Mouse (Mus musculus) NIH3T3 (cell line): ENCODE results near the gene Cd300a.
A peak's percentile ranks its signal among the peaks of the same experiment; 100 is the strongest.

ENCODE experiments used
- DNase-seq: peaks from one replicate; pipeline ENCODE4 v3.0.0-alpha.2; 2012; ENCODE audit warnings: low read depth

The Cd300a gene

DNA sequence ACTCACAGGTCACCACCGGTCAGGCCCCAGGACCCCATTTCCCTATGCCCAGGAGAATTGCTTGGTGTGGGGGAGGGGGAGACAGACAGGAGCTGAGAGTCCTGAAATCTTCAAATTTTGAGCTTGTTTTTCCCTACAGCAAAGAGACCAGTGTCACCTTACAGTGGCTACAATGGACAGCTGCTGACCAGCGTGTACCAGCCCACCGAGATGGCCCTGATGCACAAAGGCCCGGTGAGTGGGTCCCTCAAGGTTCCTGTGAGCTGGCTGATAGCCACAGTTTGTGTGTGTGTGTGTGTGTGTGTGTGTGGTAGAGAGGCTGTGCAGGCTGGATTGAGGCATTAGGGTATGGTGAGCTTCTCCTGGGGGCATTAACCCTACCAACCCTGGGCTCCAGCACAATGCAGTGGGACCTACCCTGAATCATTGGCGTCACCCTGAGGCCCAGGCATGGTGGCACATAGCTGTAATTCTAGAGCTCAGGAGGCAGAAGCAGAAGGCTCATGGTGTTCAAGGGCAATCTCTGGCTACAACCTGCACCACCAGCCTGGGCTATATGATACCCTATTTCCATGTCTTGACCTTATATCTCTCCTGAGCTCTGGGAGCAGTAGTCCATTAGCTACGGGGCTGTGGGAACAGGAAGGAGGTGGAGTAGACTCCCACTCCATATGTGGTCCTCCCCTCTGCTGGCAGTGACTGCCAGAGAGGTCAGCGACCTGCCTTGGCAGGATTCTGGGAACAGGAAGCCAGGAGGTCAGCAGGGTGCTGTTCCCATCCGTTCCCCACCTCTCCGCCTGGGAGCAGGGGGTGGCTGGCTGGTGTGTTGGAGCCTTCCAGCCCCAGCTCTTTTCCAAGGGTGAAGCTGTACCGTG lies 23.1 kb upstream of the Cd300a start:
- peak; percentile 12 for DNase-seq

GRCm38 (mm10) chr11:114867361-114868235 lies 22.2 kb upstream of the Cd300a start:
- DNase-seq, result no peak

DNA sequence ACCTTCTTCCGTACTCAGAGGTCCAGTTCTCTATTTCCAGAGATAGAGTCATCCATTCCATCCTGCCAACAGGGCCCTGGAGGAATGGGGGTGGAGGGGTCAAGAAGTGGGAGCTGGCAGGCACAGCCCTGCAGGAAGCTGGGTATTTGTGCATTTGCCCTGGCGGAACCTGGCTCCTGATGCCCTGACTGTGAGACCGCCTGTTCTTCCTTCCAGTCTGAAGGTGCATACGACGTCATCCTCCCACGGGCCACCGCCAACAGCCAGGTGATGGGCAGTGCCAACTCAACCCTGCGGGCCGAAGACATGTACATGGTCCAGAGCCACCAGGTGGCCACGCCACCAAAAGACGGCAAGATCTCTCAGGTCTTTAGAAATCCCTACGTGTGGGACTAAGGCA lies 21.6 kb upstream of the Cd300a start:
- DNase-seq, result no peak

- DNase-seq, result no peak
Observed at GRCm38 (mm10) chr11:114869787-114870186, 20.1 kb upstream of the Cd300a start.

DNA sequence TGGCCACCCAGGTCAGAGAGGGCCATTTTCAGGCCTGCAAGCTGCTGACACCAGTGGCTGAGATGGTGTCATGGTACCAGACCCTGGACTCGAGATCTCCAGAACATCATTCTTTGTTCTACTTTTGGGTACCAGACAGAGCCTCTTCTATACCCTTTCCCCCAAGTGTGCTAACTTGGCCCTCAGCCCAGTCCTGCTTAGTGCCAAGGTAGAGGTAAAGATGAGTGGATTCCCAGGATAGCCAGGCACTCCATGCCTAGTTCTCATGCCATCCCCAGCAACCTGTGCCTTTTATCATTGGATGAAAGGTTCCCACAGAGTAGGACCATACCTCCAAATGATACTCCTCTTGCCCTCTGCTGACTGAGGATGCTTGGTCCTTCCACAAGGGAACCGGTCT lies 18.3 kb upstream of the Cd300a start:
- no peak for DNase-seq

DNA sequence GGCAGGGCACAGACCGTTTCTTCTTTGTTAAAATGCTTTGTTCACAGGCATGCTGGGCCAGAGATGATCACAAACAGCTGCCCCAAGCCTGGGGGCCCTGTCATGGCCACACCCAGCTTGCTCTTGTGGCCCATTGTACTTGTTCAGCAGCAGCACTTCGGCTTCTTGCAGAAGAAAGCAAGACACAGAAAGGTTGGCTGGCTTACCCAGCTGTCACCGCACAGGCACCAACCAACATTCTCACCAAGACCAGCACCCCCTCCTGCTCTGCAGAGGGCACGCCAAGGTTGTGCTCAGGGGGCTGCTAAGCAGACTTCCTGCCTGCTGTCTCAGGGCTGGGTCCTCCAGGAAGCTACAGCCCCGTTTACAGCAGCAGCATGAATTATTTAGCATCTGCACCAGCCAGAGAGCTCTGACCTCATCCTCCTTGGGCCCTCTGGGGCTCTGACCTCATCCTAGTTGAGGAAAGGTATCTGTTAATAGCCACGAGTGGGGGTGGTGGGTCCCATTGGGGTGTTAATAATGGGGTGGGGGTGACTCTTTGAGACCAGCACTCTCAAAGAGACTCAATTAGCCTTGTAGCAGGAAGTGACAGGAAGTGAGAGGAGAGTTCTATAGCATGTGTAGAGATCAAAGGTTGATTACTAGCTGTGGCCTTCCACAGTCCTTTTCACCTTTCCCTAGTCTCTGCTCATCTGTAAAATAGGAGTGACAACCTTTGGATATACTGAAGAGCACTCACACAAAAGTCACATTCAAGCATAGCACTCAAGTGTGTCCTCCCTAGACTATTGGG lies 16.6 kb upstream of the Cd300a start:
- no peak for DNase-seq

DNA sequence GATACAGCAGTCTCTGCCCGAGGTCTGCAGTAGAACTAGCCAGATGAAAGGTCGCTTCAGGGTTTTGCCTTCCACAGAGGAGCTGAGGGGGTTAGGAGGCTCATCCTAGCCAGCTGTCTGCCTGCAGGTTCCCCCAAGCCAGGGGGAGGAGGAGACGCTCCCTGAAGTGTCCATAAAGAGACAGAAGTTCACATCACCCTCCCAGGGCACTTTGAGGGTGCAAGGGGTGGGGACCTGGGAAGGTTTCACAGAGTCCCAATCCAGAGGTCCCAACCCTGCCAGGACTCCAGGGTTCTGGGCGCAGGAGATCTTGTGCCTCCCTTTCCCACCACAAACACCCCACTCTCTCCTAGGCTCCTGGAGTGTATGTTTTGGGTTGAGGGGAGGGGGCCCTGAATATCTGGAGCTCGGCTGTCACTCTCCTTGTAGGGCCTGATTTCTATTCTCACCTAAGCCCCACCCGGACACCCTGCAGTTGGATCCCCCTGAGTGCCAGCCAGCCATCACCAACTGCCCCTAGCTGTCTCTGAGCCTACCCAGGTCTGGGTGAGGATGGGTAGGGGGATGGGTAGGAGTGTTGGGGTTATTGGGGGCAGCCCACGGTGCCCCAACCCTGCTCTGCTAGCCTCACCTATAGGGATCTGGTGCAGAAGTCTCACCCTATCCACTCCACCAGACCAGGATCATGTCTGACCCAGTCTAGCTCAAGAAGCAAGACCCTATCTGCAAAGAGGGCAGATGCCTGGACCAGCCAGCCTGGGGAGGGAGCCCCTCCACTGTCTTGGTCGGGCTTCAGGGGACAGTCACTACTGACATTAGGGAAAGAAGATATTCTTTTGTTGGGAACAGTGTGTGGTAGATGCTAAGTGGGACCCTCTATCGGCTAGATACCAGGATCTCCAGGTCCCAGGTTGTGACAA lies 15.4 kb upstream of the Cd300a start:
- no peak for DNase-seq

GRCm38 (mm10) chr11:114875301-114875801 lies 14.5 kb upstream of the Cd300a start:
- no peak for DNase-seq

DNA sequence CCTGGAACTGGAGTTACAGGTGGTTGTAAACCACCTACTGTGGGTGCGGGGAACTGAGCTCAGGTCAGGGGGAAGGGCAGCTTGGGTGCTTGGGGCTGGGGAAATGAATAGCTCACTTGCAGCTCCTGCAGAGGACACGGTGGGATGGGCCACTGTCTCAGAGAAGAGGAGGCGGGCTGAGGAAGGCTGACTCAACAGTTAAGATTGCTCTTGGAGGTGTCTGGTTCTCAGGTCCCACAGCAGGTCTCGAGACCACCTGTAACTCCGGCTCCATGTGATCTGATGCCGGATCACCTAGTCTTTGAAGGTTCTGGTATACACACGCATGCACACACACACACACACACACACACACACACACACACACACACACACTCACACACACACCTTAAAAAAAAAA lies 13.7 kb upstream of the Cd300a start:
- no peak for DNase-seq

DNA sequence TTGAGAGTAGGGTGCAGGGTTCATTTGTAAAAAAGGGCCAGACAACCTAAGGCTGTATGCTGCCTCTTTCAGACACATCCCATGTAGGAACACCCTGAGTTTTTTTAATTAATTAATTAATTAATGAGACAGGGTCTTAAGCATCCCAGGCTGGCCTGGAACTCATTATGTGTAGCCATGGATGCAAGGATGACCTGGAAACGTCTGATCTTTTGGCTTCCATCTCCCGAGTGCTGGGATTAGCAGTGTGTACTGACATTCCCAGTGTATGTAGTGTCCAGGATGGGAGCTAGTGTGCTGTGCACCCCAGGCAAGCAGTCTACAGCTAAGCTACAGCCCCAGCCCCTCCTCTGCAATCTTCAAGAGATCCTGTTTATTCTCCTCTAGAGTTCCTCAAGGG lies 13.2 kb upstream of the Cd300a start:
- DNase-seq, result no peak

DNA sequence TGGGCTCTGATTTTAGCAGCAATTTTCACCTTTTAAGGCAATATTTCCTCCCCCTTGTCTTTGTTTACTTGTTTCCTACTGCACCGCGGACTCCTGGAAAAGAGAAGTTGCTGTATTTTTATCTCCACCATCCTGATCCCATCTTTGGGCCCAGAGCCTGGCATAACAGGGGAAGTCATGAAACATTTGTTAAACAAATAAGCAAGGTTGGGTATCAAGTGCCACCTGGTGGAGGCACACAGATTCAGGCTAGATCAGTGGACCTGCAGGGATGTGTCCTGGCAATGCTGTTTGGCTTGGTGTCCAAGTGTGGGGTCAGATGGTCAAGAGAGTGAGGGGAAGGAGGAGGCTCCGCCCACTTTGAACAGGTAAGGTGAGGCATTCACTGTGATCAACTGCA lies 12.7 kb upstream of the Cd300a start:
- DNase-seq, result peak; percentile 67

- peak; percentile 28 for DNase-seq
Observed at GRCm38 (mm10) chr11:114879666-114880065, 10.2 kb upstream of the Cd300a start.

GRCm38 (mm10) chr11:114880185-114880584 lies 9.7 kb upstream of the Cd300a start:
- no peak for DNase-seq

DNA sequence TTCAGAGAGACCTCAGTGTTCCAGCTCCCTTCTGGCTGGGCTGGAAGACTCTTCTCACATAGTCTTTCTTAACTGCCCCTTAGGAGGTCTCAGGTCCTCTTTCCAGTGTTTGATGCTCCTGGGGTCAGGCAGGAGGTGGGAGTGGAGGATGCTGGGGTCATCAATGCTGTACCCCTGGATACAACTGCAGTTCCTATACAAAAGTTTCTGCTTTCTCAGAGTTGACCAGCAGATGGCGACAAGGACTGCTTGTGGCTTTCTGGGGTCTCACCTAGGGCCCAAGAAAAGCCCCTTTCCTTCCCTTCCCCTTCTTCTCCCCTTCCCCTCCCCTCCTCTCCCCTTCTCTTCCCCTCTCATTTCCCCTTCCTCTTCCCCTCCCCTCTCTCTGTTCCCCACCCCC lies 9.3 kb upstream of the Cd300a start:
- DNase-seq, result peak; percentile 63

- no peak for DNase-seq
Observed at GRCm38 (mm10) chr11:114883251-114883789, 6.5 kb upstream of the Cd300a start.

DNA sequence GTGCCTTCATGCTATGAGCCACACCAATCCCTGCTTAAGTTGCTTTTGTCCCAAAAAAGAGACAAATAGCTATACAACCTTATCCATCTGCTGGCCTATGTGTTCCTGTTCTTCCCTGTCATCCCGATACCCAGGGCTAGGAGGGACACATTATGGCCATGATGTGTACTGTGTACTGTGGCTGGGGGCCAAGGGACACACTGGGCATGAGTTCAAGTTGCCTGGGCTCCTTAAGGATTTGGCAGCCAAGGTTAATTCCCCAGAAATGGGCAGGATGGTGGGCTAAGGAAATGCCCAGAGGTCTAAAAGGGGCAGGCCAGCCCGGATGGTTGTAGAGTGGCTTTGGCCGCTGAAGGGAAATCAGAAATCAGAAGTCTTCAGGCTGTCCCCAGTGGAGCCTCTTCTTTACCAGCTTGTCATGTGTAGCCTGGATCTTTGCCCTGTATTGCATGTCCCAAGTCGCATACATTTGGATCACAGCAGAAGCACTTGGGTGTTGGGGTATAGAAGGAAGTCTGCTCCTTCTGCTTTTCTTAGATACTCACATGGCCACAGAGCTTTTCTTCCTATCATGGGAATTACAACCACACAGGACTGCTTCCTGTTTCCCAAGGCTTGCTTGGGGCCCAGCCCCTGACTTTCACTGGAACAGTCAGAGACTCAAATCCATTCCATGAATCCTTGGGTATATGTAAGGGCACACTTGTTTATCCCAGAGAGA lies 5.3 kb upstream of the Cd300a start:
- DNase-seq, result no peak

DNA sequence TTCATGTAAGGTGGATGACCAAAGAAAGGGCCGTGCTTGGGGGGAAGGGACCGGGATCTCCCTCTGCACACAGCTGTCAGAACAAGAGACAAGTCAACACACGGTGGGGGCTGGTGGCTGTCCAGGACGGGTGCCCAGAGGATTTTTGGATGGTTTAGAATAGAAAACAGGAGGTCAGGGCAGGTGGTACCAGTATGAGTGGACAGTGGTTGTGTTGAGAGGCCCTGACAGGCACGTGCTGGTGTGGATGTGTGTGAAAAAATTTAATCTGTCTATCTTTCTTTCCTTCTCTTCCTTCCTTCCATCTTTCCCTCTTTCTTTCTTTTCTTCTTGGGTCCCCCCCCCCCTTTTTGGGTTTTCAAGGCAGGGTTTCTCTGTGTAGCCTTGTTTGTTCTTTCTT lies 701 bp downstream of the Cd300a start:
- no peak for DNase-seq

- no peak for DNase-seq
Observed at GRCm38 (mm10) chr11:114896085-114896484, 6.2 kb downstream of the Cd300a start.

DNA sequence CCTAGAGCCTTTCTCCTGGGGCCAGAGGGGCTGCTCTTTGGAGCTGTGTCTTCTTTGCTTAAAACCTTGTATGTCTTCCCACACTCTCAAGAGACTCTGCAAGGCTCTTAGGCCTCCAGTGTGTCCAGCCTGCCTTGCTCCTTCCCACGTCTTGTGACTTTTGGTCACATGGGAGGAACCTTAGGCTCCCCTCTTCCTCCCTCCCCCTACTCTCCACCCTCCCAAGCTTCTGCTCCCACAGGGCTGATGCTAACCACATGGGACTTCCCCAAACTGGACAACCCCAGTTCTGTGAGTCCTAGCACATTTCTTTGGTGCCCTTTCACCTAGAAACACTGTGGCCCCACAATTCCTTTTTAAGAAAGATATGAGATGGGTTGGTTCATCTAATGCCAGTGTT lies 8.2 kb downstream of the Cd300a start:
- DNase-seq, result peak; percentile 18

DNA sequence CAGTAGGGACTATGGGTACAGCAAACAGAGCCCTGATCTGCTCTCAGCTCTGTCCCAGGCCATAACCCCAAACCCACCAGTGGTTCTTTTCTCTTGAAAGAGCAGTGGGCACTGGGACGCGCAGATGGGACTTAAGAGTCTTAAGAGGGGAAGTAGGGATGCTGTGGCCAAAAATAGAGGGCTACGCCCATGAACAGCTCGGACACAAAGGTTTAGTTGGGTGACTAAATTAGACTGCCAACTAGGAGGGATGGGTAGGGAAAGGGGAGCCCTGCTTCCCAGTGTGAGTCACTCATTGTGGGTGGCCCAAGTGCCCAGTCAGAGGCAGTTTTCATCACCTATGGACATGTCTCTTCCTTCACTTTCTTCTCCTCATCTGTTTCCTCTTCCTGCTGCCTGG lies 13.4 kb downstream of the Cd300a start:
- DNase-seq, result no peak
